In the genomic region with DNA sequence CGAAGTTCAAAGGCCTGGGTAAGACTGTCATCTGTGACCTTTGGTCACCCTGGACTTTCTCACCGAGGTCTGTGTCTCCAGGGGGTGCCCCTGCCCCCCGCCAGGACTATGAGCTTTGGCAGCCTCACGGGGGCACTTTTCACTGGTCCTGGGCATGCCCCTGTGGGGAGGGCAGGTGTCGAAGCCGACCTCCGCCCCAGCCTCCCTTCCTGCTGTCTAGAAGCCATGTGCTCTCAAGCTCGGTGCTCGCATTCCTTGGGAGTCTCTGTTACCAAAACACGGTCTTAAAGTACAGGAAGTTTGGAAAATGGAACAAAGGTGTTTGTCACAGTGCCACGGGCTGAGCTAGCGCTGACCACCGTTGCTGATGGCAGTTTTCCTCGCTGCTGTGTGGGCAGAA, we compare ENCODE assay signal across 7 mouse cellular contexts. TPM values are rescaled to one million over a fixed set of nuclear protein-coding genes. Genes with fewer than 3 reads are reported as not detected.
A peak's percentile ranks its signal among the peaks of the same experiment; 100 is the strongest.
DNase-seq lines count a peak whose midpoint lies in the region; ATAC-seq lines count a peak whose summit lies in the region.

No protein-coding gene starts in this region.

- DNase-seq in neural tube, embryonic 10.5 days (ENCODE audit: extremely low spot score, low spot score) = no peak
- DNase-seq in heart, embryonic 10.5 days (ENCODE audit: low spot score) = no peak
- peak; percentile 54 to 77 for DNase-seq in kidney, postnatal 4 days
- no peak for DNase-seq in retina, postnatal 1 day
- DNase-seq in cerebellum, postnatal 36 days = no peak

- H3K9ac ChIP-seq in neural tube, embryonic 13.5 days = peak overlapping the region; percentile 68

- no peak for ATAC-seq in neural tube, embryonic 13.5 days (ENCODE audit: low read depth)
- ATAC-seq in megakaryocyte-erythroid progenitor cell, adult 5-6 weeks (replicated peaks; ENCODE audit: low FRiP score, low TSS enrichment, poor library complexity, severe bottlenecking) = no peak

- H3K4me3 ChIP-seq in neural tube, embryonic 13.5 days = no peak overlapping the region
- H3K4me3 ChIP-seq in heart, embryonic 10.5 days = no peak overlapping the region

- no peaks in the 10 kb centered on the region for H3K9me3 ChIP-seq in neural tube, embryonic 13.5 days
- no peaks in the 10 kb centered on the region for H3K9me3 ChIP-seq in heart, embryonic 10.5 days

- no peaks in the 10 kb centered on the region for H3K36me3 ChIP-seq in neural tube, embryonic 13.5 days
- no peaks in the 10 kb centered on the region for H3K36me3 ChIP-seq in heart, embryonic 10.5 days

- H3K27me3 ChIP-seq in neural tube, embryonic 13.5 days = no peaks in the 10 kb centered on the region
- H3K27me3 ChIP-seq in heart, embryonic 10.5 days (ENCODE audit: insufficient read depth, poor library complexity, severe bottlenecking) = peaks cover 6% of the 10 kb centered on the region; the same call in 1 of the 2 replicates

- no peak overlapping the region for H3K4me2 ChIP-seq in neural tube, embryonic 13.5 days

- WGBS in neural tube, embryonic 13.5 days = 44% methylated on average over 14 of the region's 14 CpGs
- WGBS in heart, embryonic 10.5 days = 45% methylated on average over 14 of the region's 14 CpGs

- H3K27ac ChIP-seq in neural tube, embryonic 13.5 days (replicated peaks) = peak overlapping the region; percentile 99
- peak overlapping the region; percentile 81; the same call in 1 of the 2 replicates for H3K27ac ChIP-seq in heart, embryonic 10.5 days

- peaks cover 43% of the 10 kb centered on the region for H3K4me1 ChIP-seq in neural tube, embryonic 13.5 days (replicated peaks)
- H3K4me1 ChIP-seq in heart, embryonic 10.5 days = peaks cover 38% of the 10 kb centered on the region

RNA-seq across cellular contexts. Expression of a gene that starts 52.7 kb away (rescaled TPM):
- polyA plus RNA-seq in neural tube, embryonic 13.5 days (2015; fragmentation: Nextera tagmentation; extraction: Ambion mirVana) = 32.5 and 37.6 TPM in 2 replicates
- 18.5 and 21.7 TPM in 2 replicates for polyA plus RNA-seq in heart, embryonic 10.5 days (2016; fragmentation: Nextera tagmentation; extraction: Ambion mirVana)
- 5.1 and 8.7 TPM in 2 replicates for total RNA-seq in megakaryocyte-erythroid progenitor cell, adult 5-6 weeks (2014; fragmentation: Nextera tagmentation)
- 4.4 and 7.8 TPM in 2 replicates for total RNA-seq in megakaryocyte-erythroid progenitor cell, adult 5-6 weeks (2017)

Comparison
In these comparisons a context has a peak if more than half of its experiments do, and no peak if none do; other contexts are left out.
1. DNase-seq: peak in kidney, postnatal 4 days (2 of 2); none in neural tube, embryonic 10.5 days (single experiment), heart, embryonic 10.5 days (single experiment), retina, postnatal 1 day (single experiment) and cerebellum, postnatal 36 days (0 of 2).